Mouse (Mus musculus) left cerebral cortex, postnatal 36 days (tissue): ENCODE results near the gene 2310022A10Rik. TPM values are rescaled to one million over a fixed set of nuclear protein-coding genes. Genes with fewer than 3 reads are reported as not detected.
A peak's percentile ranks its signal among the peaks of the same experiment; 100 is the strongest.

ENCODE experiments used
- DNase-seq, 2 experiments: peaks; one replicate each; pipeline ENCODE4 v3.0.0; 2021 to 2022; ENCODE audit warnings: low spot score in 2 of 2, mixed read lengths in 1 of 2
- intact Hi-C: fragments of 180-260 bp; cut with DNase I; formaldehyde crosslinking; loops from one replicate; pipeline ENCODE4 v1.15.1; 2025
- total RNA-seq, 2 experiments: library from RNA; stranded (reverse); gene quantifications; 2 replicates each; pipeline ENCODE4 v1.2.3; 2021

2310022A10Rik gene
- total RNA-seq, 2 experiments from 2014 or later = 29.4 to 31.1 TPM

DNA sequence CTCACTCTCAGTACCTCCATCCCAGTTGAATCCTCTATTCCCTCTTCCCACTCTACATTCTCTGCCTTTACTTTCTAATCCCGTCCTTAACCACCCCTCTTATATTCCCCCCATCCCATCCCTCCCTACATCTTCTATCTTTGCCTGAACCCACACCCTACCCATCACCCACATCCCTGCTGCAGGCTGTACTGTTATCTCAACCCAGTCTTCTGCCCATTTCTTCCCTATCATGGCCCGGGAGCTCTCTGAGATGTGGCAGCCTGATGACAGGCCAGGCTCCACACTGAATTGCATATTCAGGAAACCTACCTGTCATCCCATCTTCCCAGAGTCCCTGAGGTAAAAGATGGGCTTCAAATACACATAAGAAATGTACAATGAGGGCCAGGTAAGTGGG lies 14.2 kb upstream of the 2310022A10Rik start:
- intact Hi-C loops = no loop called here
- DNase-seq = no peak

DNA sequence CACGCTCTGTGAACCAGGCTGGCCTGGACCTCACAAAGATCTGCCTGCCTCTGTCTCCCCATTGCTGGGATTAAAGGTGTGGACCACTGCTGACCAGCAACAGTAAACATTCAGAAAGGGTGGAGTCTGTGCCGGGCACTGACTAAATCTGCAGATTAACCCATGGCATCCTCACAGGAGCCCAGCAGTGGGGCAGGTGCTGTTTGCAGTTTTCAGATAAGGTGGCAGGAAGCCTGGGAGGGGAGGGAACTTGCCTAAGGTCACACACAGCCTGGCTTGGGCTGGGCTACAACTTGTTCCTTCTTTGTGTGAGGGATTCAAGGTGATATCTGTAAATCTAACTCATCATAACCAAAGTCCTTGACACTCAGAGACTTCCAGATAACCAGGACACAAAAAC lies 12.5 kb upstream of the 2310022A10Rik start:
- intact Hi-C loops = loop anchor here (5.0 kb wide), 1 partner anchor 93 kb away; the partner anchor contains the start of genes Blvrb and Sptbn4

DNA sequence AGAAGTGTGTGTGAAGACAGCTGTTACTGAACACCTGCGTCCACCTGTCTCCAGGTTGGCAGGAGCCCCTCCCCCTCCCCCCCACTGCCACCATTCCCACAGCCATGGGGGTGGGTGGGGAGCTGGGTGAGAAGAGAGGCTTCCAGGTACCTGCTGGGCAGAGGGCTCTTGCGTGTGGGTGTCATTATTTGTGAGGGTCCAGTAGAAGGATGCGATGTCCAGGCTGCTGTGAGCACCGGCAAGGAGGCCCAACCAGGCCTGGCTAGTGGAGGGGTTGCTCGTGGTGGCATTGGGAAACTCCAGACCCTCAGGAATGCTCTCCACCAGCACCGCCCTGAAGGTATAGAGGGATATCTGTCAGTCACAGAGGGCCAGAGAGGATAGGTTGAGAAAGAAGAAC lies 12.1 kb upstream of the 2310022A10Rik start:
- intact Hi-C loops = loop anchor here (5.0 kb wide), 1 partner anchor 94 kb away; the partner anchor contains the start of genes Blvrb and Sptbn4
- no peak for DNase-seq

More for the DNA sequence above, 12.5 kb upstream of the 2310022A10Rik start:
- DNase-seq = no peak

DNA sequence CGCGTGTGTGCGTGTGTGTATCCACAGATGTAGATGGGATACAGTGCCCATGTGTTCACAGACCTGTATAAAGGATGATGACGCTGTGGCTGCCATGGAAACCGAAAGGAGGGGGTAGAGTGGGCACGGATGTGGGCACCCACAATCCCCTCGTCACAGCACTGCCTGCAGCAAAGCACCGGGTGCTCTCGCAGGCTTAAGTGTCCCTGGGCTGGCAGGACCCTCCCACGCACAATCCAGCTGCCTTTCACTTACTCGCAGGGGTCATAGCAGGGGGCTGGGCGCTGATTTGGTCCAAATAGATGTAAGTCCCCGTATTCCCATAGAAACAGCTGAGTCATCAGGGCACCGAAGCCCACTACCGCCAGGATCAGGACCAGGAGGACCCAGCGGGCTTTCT lies 11.6 kb upstream of the 2310022A10Rik start:
- DNase-seq = peak; percentile 89 to 90
- intact Hi-C loops = loop anchor here (5.0 kb wide), 1 partner anchor 94 kb away; the partner anchor contains the start of genes Blvrb and Sptbn4

DNA sequence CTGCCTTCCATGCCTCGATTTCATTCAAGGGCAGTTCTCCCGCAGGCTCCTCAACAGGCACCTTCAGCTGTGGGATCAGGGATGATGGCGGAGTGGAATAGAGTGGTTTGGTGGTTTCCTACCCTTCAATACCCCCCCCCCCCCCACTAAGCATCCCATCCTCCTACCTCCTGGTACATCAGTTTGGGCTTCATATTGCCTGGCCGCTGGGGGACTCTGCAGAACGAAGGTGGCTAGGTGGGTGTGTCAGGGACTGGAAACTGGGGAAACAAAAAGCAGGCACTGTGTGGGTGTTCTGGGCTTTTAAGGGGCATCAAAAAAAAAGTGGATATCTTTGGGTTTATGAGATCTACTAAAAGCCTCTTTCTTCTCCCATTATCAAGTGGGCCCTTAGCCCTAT lies 11.1 kb upstream of the 2310022A10Rik start:
- no peak for DNase-seq
- intact Hi-C loops = loop anchor here (5.0 kb wide), 1 partner anchor 95 kb away; the partner anchor contains the start of genes Blvrb and Sptbn4

DNA sequence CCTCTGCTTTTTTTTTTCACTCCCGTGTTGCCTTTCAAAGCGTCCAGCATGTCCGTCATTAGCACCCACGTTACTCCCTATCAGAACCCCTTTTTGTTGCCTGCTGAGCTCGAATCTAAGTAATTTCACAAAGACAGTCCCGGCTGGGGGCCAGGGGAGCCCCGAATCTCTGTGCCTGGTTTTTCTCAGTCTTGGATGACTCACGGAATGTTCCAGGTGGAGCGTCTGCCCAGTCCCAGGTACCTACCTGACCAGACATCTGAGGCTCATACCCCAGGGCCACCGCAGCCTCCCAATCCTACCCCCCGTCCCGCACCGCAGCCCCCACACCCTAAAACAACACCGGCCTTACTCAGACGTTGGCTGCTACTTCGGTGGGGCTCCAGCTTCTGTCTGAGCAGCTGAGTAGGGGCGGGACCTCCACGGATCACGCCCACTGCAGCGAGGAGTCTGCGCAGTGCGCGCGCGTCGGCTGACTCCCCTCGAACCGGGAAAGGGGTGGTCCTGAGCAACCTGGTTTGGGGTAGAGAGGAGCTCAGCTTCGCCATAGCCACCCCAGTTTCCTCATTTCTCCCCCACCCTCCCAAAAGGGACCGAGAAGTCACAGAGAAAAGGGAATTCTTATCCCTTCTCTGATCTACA lies 10.5 kb upstream of the 2310022A10Rik start:
- intact Hi-C loops = loop anchor here (5.0 kb wide), 1 partner anchor 95 kb away; the partner anchor contains the start of genes Blvrb and Sptbn4
- peak; percentile 90 to 93 for DNase-seq

DNA sequence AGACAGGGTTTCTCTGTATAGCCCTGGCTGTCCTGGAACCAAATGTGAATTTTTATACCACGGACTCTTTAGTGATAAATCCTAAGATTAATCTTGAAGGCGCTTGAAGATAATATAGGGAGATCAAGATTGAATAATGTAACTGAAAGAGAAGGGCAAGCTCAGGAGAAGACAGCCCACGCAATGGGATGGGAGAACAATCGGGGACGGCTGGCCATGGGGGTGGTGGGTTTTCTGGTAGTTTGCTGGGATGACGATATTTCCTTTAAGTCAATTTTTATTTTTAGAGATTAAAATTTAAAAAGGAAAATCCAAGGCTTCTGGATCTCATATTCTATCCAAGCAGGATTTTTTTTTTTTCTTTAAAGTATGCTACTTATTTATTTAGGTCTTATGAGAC lies 10.0 kb upstream of the 2310022A10Rik start:
- DNase-seq = no peak
- intact Hi-C loops = loop anchor here (5.0 kb wide), 1 partner anchor 96 kb away; the partner anchor contains the start of genes Blvrb and Sptbn4

DNA sequence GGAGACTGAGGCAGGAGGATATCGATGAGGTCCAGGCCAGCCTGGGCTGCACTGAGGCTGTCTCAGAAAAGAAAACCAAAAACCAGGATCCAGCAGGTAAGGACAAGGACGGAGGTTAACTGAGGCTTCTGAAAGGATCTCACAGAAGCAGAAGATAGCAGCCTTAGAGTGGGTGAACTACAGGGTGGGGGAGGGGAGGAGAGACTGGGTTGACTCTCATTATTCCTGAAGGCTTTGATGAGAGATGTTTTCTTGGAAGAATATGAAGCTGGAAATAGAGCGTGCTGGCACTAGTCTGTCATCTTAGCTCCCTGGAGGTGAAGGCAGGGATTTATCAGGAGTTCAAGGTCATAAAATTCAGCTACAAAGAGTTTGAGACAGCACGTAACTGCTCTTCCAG lies 9.2 kb upstream of the 2310022A10Rik start:
- intact Hi-C loops = loop anchor here (5.0 kb wide), 1 partner anchor 97 kb away; the partner anchor contains the start of genes Blvrb and Sptbn4
- no peak for DNase-seq

DNA sequence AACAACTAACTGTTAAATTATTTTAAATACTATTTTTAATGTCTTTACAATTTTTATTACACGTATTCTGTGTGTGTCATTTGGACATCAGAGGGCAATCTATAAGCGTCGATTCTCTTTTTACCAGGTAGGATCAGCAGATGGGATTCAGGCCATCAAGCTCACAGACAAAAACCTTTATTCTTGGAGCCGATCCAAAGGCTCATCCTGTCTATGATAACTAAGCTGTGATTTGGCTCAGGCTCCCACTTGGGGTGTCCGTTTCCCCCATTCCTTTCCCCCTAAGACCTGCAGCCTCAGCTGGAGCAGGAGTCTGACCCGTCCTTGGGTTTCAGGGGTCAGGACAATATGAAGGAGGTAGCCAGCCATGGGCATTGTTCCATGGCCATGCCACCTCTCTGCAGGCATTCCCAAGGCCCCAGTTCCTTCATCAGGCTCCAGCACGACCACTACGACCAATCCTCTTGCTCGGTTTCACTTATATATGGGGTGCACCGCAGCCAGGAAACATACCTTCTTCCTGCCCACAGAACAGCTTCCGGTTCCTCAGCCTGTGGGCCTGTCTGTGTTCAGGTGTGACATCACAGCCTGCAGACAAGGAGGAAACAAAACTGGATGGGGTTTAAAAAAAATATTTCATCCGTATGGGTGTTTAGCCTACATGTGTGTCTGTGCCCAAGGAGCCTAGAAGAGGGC lies 8.2 kb upstream of the 2310022A10Rik start:
- DNase-seq = no peak

DNA sequence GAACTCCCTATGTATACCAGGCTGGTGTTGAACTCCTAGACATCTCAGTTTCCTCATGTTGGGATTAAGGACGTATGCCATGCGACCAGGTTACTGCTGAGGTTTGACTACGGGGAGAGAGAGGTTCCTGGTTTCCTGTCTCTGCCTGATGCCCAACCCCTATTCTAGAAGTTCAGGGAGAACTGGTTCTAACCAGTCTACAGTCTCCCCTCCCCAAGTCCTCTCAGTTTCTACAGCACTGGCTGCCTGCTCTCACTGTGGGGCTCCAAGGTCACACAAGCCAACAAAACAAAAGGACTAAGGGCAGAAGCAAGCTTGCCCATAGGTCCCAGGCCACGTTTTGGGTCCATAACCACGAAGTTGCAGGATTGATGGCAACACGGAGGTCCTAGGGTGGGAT lies 3.4 kb upstream of the 2310022A10Rik start:
- intact Hi-C loops = no loop called here
- no peak for DNase-seq

More for the DNA sequence above, 8.2 kb upstream of the 2310022A10Rik start:
- intact Hi-C loops = loop anchor here (5.0 kb wide), 1 partner anchor 98 kb away; the partner anchor contains the start of genes Blvrb and Sptbn4

DNA sequence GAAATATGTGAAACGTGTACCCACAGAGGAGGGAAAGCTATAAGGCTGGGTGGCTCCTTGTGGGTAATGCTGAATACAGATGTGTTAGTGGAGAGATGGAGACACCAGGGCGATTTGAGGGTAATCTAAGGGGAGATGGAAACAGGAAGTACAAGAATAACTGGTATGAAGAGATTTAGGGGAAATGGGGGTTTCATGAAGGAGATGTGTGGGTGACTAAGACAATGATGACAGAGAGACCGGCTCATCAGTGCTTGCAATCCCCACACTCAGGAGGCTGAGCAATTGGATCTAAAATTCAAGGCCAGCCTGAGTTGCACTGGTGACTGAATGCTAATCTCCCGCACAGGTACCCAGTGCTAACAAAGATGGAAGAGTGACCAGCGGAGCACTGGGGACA lies 963 bp upstream of the 2310022A10Rik start:
- DNase-seq = no peak
- intact Hi-C loops = no loop called here

DNA sequence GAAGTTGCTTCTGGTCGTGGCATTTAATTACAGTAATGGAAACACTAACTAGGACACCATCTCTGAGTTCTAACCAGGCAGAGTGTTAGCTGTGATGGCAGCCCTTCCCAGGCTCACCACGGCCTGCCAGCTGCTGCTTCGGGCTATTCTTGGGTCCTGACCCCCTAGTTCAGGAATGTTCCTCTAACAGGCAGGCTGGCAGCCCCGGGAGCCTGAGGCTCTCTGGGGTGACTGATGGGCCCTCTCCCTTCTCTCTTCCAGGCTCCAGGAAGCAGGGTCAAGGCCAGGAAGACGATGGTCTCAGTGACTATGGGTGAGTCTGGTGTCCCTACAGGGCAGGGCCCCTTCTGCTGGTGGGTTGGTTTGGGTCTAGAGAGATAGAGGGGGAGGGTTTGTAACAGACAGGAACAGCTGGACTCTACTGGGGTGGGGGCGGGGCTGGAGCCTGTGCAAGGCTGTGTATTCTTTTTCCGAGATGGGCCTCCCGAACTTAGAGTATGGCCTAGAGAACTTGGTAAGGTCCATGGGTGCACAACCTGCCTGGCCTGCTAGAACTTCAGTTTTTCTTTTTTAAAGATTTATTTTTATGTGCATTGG lies 7.4 kb downstream of the 2310022A10Rik start:
- DNase-seq = no peak
- intact Hi-C loops = no loop called here

DNA sequence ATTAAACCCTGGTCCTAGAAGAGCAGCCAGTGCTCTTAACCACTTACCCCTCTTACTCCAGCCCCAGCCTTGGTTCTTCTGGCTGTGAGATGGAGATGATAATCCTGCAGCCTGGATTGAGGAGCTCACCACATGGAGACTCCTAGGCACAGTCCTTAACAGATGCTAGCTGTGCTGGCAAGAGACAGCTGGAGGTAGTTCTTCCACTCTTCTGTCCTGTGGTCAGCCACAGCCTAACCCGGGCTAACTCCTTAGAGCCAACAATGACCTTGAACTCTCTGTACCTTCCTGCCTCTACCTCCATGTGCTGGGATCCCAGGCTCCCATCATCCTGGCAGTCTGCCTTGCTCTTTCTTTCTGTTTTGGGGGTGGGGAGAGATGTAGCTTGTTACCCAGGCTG lies 7.9 kb downstream of the 2310022A10Rik start:
- intact Hi-C loops = no loop called here
- no peak for DNase-seq

DNA sequence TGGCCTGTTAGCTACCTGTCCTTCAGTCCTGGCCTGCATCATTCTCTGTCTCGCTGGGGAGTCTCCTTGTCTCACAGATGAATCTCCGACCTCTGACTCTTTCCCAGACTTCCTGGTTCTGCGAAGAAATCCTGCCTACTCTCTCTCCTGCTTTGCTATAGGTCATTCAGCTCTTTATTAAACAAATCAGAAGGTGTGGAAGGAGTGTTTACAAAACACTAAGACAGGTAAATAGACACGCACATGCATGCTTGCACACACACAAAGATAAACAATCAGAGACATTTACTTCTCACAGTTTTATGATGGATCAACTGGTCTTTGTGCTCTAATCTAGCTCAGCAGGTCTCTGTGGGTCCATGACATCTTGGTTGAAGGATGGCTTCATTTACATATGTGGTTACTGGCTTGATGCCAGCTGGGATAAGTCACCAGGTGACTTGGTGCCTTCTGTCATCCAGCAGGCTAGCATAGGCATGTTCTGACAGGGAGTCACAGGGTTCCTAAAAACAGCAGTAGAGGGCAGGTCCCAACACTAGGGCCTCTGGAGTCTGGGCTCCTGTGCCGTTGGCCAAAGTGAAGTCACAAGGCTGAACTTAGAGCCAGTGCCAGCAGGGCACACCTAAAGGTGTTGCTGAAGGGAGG lies 16.7 kb downstream of the 2310022A10Rik start:
- intact Hi-C loops = no loop called here

DNA sequence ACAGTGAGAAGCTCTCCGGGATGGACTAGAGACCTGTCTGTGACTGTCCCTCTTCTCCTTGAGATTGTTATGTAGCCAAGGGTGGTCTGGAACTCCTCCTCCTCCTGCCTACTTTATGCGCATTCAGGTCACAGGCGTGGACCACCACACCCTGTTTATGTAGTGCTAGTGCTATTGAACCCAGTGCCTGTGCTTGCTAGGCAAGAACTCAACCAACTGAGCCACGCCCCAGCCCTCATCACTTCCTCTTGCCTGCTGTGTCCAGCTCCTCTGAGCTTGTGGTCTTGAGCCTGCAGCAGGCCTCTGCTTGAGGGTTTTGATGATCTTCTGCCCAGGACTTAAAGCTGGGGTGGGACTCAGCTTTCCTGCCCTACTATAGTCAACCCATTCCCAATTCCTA lies 19.1 kb downstream of the 2310022A10Rik start:
- DNase-seq = no peak
- intact Hi-C loops = no loop called here

More for the DNA sequence above, 16.7 kb downstream of the 2310022A10Rik start:
- DNase-seq = no peak

DNA sequence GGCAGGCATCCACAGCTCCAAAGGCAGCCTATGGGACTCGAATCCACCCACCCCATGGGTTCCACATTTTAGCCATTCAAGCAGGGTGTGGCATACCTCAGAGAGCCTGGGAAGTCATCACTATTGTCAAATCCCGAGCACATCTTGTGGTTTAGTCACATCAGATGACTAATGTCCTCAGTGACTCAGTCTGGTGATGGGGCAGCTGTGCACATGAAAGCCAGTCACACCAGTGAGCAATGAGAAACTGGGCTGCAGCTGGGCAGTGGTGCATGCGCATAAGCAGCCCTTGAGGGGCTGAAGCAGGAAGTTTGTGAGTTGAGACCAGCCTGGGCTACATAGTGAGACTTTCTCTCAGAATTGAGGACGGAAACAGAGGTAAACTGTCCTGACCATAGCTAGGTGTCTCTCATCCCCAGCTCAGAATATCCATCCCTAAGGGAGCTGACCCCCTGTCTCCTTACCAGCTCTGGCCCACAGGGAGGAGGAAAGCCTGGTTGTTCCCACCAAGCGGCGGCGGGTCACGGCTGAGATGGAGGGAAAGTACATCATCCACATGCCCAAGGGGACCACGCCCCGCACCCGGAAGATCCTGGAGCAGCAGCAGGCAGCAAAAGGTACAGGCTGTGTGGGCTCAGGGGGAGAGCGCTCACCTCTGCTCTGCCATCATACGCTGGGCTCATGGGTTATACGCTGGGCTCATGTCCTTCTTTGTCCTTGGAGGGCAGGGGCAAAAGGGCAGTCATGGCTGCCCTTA lies 21.3 kb downstream of the 2310022A10Rik start:
- no peak for DNase-seq
- intact Hi-C loops = no loop called here

DNA sequence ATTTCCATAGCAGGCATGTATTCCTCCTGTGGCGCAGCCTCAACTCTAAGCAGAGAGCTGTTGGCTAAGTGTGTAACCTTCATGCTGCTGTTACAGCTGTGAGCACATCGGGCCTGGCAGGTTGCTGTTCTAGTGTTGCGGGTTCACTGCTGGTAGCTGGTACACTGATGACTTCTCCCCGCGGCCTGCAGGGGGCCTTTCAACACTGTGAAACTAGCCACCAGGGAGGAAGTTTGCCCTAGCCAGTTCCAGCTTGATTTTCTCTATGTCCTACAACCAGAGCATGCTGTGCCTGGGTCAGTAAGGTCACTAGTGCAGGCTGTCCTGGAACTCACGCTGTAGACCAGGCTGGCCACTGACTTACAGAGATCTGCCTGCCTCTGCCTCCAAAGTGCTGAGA lies 23.9 kb downstream of the 2310022A10Rik start:
- intact Hi-C loops = loop anchor here (5.0 kb wide), 1 partner anchor 75 kb away; the partner anchor contains the start of gene Ttc9b
- DNase-seq = peak in 1 of 2 experiments; percentile 39

DNA sequence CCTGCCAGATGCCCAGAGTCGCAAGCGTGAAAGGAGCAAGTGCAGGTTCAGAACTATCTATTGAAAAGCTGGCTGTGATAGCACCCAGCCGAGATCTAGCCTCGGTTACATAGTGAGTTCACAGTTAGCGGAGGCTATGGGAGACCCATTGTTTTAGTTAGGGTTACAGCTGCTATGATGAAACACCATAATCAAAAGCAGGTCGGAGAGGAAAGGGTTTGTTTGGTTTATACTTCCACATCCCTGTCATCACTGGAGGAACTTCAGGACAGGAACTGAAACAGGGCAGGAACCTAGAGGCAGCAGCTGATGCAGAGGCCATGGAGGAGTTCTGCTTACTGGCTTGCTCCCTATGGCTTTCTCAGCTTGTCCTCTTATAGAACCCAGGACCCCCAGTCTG lies 24.6 kb downstream of the 2310022A10Rik start:
- no peak for DNase-seq
- intact Hi-C loops = loop anchor here (5.0 kb wide), 1 partner anchor 75 kb away; the partner anchor contains the start of gene Ttc9b

DNA sequence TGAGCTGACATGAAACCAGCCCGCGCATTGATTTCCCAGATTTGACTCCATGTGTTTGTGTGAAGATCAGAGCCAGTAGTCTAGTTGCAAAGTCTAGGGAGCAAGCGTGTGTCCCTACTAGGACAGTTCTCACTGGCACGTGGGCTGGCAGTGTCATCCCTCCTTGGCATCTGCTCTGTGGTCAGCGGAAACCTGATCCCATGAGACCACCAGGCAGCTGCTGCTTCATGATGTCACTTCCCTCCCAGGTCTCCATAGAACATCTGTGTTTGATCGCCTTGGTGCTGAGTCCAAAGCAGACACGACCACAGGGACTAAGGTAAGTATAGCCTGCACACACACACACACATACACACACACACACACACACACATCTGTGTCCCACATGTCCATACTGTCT lies 25.4 kb downstream of the 2310022A10Rik start:
- DNase-seq = no peak
- intact Hi-C loops = loop anchor here (5.0 kb wide), 1 partner anchor 74 kb away; the partner anchor contains the start of gene Ttc9b
